Mouse (Mus musculus): Measurements from ENCODE around the gene Insig1. TPM values are rescaled to one million over a fixed set of nuclear protein-coding genes. Genes with fewer than 3 reads are reported as not detected.

Gene Insig1
- polyA plus RNA-seq, 1 experiment: 311 TPM

- Histone ChIP-seq H3K4me1 (ENCODE audit: control insufficient read depth, insufficient read depth, insufficient read length, low read length) (peaks cover 27% of the 10 kb centered on the region), H3K4me3 (ENCODE audit: insufficient read depth, low read depth, low read length) (no peak overlapping the region), H3K27ac (replicated peaks; ENCODE audit: low read depth, low read length) (no peak overlapping the region)
Measured at GRCm38 (mm10) chr5:28043386-28043785, 27.8 kb upstream of the Insig1 start.

- H3K4me1 ChIP-seq (ENCODE audit: control insufficient read depth, insufficient read depth, insufficient read length, low read length): peaks cover 4% of the 10 kb centered on the region; the same call in 1 of the 2 replicates
- H3K27ac ChIP-seq (replicated peaks; ENCODE audit: low read depth, low read length): no peak overlapping the region
- H3K4me3 ChIP-seq (ENCODE audit: insufficient read depth, low read depth, low read length): no peak overlapping the region
Measured at GRCm38 (mm10) chr5:28046966-28047365, 24.2 kb upstream of the Insig1 start.

- H3K27ac ChIP-seq (replicated peaks; ENCODE audit: low read depth, low read length): no peak overlapping the region
- H3K4me3 ChIP-seq (ENCODE audit: insufficient read depth, low read depth, low read length): no peak overlapping the region
- H3K4me1 ChIP-seq (ENCODE audit: control insufficient read depth, insufficient read depth, insufficient read length, low read length): no peaks in the 10 kb centered on the region; the same call in 1 of the 2 replicates
Measured at GRCm38 (mm10) chr5:28047961-28048360, 23.2 kb upstream of the Insig1 start.

- Histone ChIP-seq H3K4me3 (ENCODE audit: insufficient read depth, low read depth, low read length) (no peak overlapping the region), H3K27ac (replicated peaks; ENCODE audit: low read depth, low read length) (no peak overlapping the region), H3K4me1 (ENCODE audit: control insufficient read depth, insufficient read depth, insufficient read length, low read length) (no peaks in the 10 kb centered on the region)
Measured at GRCm38 (mm10) chr5:28055450-28055849, 15.7 kb upstream of the Insig1 start.

- Histone ChIP-seq H3K4me1 (ENCODE audit: control insufficient read depth, insufficient read depth, insufficient read length, low read length) (peaks cover 4% of the 10 kb centered on the region; the same call in 1 of the 2 replicates), H3K4me3 (ENCODE audit: insufficient read depth, low read depth, low read length) (no peak overlapping the region), H3K27ac (replicated peaks; ENCODE audit: low read depth, low read length) (no peak overlapping the region)
Measured at GRCm38 (mm10) chr5:28056877-28057276, 14.3 kb upstream of the Insig1 start.

GRCm38 (mm10) chr5:28060506-28060905 lies 10.7 kb upstream of the Insig1 start:
- Histone ChIP-seq H3K4me3 (ENCODE audit: insufficient read depth, low read depth, low read length) (no peak overlapping the region), H3K27ac (replicated peaks; ENCODE audit: low read depth, low read length) (no peak overlapping the region)

GRCm38 (mm10) chr5:28061011-28061410 lies 10.2 kb upstream of the Insig1 start:
- Histone ChIP-seq H3K27ac (replicated peaks; ENCODE audit: low read depth, low read length) (no peak overlapping the region), H3K4me3 (ENCODE audit: insufficient read depth, low read depth, low read length) (no peak overlapping the region), H3K4me1 (ENCODE audit: control insufficient read depth, insufficient read depth, insufficient read length, low read length) (peaks cover 6% of the 10 kb centered on the region)

More at GRCm38 (mm10) chr5:28060506-28060905, 10.7 kb upstream of the Insig1 start:
- peaks cover 5% of the 10 kb centered on the region; the same call in 1 of the 2 replicates for H3K4me1 ChIP-seq (ENCODE audit: control insufficient read depth, insufficient read depth, insufficient read length, low read length)

GRCm38 (mm10) chr5:28063989-28064624 lies 7.1 kb upstream of the Insig1 start:
- Histone ChIP-seq H3K27ac (replicated peaks; ENCODE audit: low read depth, low read length) (no peak overlapping the region), H3K4me3 (ENCODE audit: insufficient read depth, low read depth, low read length) (no peak overlapping the region), H3K4me1 (ENCODE audit: control insufficient read depth, insufficient read depth, insufficient read length, low read length) (peaks cover 8% of the 10 kb centered on the region)

- no peak overlapping the region for H3K4me3 ChIP-seq (ENCODE audit: insufficient read depth, low read depth, low read length)
- H3K4me1 ChIP-seq (ENCODE audit: control insufficient read depth, insufficient read depth, insufficient read length, low read length): peaks cover 11% of the 10 kb centered on the region
- no peak overlapping the region for H3K27ac ChIP-seq (replicated peaks; ENCODE audit: low read depth, low read length)
Measured at GRCm38 (mm10) chr5:28065275-28065674, 5.9 kb upstream of the Insig1 start.

GRCm38 (mm10) chr5:28066311-28066710 lies 4.9 kb upstream of the Insig1 start:
- H3K27ac ChIP-seq (replicated peaks; ENCODE audit: low read depth, low read length): no peak overlapping the region
- H3K4me1 ChIP-seq (ENCODE audit: control insufficient read depth, insufficient read depth, insufficient read length, low read length): peaks cover 10% of the 10 kb centered on the region
- H3K4me3 ChIP-seq (ENCODE audit: insufficient read depth, low read depth, low read length): no peak overlapping the region

GRCm38 (mm10) chr5:28070149-28070827 lies 875 bp upstream of the Insig1 start:
- H3K27ac ChIP-seq (replicated peaks; ENCODE audit: low read depth, low read length): peak overlapping the region; percentile 77
- H3K4me1 ChIP-seq (ENCODE audit: control insufficient read depth, insufficient read depth, insufficient read length, low read length): peaks cover 18% of the 10 kb centered on the region
- H3K4me3 ChIP-seq (ENCODE audit: insufficient read depth, low read depth, low read length): peak overlapping the region; percentile 68

- peak overlapping the region; percentile 86 for H3K27ac ChIP-seq (replicated peaks; ENCODE audit: low read depth, low read length)
- peak overlapping the region; percentile 92 for H3K4me3 ChIP-seq (ENCODE audit: insufficient read depth, low read depth, low read length)
- peaks cover 14% of the 10 kb centered on the region for H3K4me1 ChIP-seq (ENCODE audit: control insufficient read depth, insufficient read depth, insufficient read length, low read length)
Measured at GRCm38 (mm10) chr5:28071456-28072223, 477 bp downstream of the Insig1 start.

- H3K4me1 ChIP-seq (ENCODE audit: control insufficient read depth, insufficient read depth, insufficient read length, low read length): peaks cover 5% of the 10 kb centered on the region; the same call in 1 of the 2 replicates
- H3K4me3 ChIP-seq (ENCODE audit: insufficient read depth, low read depth, low read length): no peak overlapping the region
- no peak overlapping the region for H3K27ac ChIP-seq (replicated peaks; ENCODE audit: low read depth, low read length)
Measured at GRCm38 (mm10) chr5:28079431-28079830, 8.3 kb downstream of the Insig1 start.

- Histone ChIP-seq H3K4me3 (ENCODE audit: insufficient read depth, low read depth, low read length) (no peak overlapping the region), H3K4me1 (ENCODE audit: control insufficient read depth, insufficient read depth, insufficient read length, low read length) (peaks cover 5% of the 10 kb centered on the region; the same call in 1 of the 2 replicates), H3K27ac (replicated peaks; ENCODE audit: low read depth, low read length) (no peak overlapping the region)
Measured at GRCm38 (mm10) chr5:28081127-28081526, 10.0 kb downstream of the Insig1 start.

- Histone ChIP-seq H3K4me1 (ENCODE audit: control insufficient read depth, insufficient read depth, insufficient read length, low read length) (peaks cover 5% of the 10 kb centered on the region; the same call in 1 of the 2 replicates), H3K27ac (replicated peaks; ENCODE audit: low read depth, low read length) (no peak overlapping the region; the same call in 1 of the 2 replicates), H3K4me3 (ENCODE audit: insufficient read depth, low read depth, low read length) (no peak overlapping the region)
Measured at GRCm38 (mm10) chr5:28081822-28082221, 10.7 kb downstream of the Insig1 start.

Measured in brown adipose tissue, adult 24 weeks (tissue).